8 mouse cellular contexts compared by ENCODE assay signal in genomic region chr2:144369020-144369421, GRCm38 (mm10). TPM values are rescaled to one million over a fixed set of nuclear protein-coding genes. Genes with fewer than 3 reads are reported as not detected.
DNase-seq lines count a peak whose midpoint lies in the region; ATAC-seq and TF ChIP-seq lines count a peak whose summit lies in the region.

No protein-coding gene starts in this region.

- peak; percentile 62 to 90 for DNase-seq in layer of hippocampus, postnatal 25 days (ENCODE audit: extremely low spot score in 1 of 2, low spot score in 1 of 2)
- DNase-seq in layer of hippocampus, adult 9-10 months (ENCODE audit: low spot score) = no peak
- peak; percentile 75 for DNase-seq in ES-CJ7 (ENCODE audit: low read depth, low spot score)
- DNase-seq in c-Kit-positive CD71-positive TER-119-positive erythroid progenitor cells, embryonic 14.5 days (ENCODE audit: low spot score) = peak; percentile 63
- DNase-seq in heart, postnatal 0 days (ENCODE audit: low spot score) = peak; percentile 50
- peak; percentile 83 for DNase-seq in thymus, postnatal 0 days (ENCODE audit: low spot score)
- no peak for DNase-seq in right cerebral cortex, postnatal 10 days (ENCODE audit: low spot score in 2 of 2)

- 0% methylated on average over 41 of the region's 43 CpGs for WGBS in heart, postnatal 0 days

- peak overlapping the region; percentile 75 for H3K4me3 ChIP-seq in heart, postnatal 0 days (ENCODE audit: low read depth, low read length)

- H3K9ac ChIP-seq in heart, postnatal 0 days (replicated peaks; ENCODE audit: low read depth, low read length) = peak overlapping the region; percentile 81

- H3K36me3 ChIP-seq in heart, postnatal 0 days (replicated peaks; ENCODE audit: control insufficient read depth, insufficient read depth, low read length) = peaks cover 16% of the 10 kb centered on the region

- no peak for TF ChIP-seq EP300 in heart, postnatal 0 days (IDR thresholded peaks at IDR 0.05; ENCODE audit: low read depth)

- ATAC-seq in heart, postnatal 0 days (ENCODE audit: insufficient read depth, low read depth) = peak; percentile 82
- peak; percentile 66 for ATAC-seq in megakaryocyte progenitor cell, adult 5-6 weeks (replicated peaks; ENCODE audit: poor library complexity)

- H3K4me2 ChIP-seq in heart, postnatal 0 days (ENCODE audit: low read depth, low read length) = peak overlapping the region; percentile 64

- H3K27ac ChIP-seq in heart, postnatal 0 days (ENCODE audit: low read depth) = peak overlapping the region; percentile 95

- no peaks in the 10 kb centered on the region for H3K9me3 ChIP-seq in heart, postnatal 0 days (replicated peaks; ENCODE audit: control insufficient read depth, low read length)

- no peaks in the 10 kb centered on the region for H3K27me3 ChIP-seq in heart, postnatal 0 days (ENCODE audit: control insufficient read depth, insufficient read depth, low read length)

- peaks cover 9% of the 10 kb centered on the region for H3K4me1 ChIP-seq in heart, postnatal 0 days (ENCODE audit: control insufficient read depth, insufficient read depth)

- TF ChIP-seq CTCF in heart, postnatal 0 days (IDR thresholded peaks at IDR 0.05; ENCODE audit: low read depth) = no peak

RNA-seq across cellular contexts. Expression of gene Pet117, which starts 0.2 kb away (rescaled TPM):
- total RNA-seq in layer of hippocampus, postnatal 25 days (2021) = 1 to 10 TPM; 2.8 to 8.3 TPM
- total RNA-seq in heart, postnatal 0 days (2014; rRNA removed; ENCODE audit: low replicate concordance) = not detected in 2 replicates
- polyA plus RNA-seq in heart, postnatal 0 days (2015; fragmentation: Nextera tagmentation; extraction: Ambion mirVana) = 2.9 and 3.2 TPM in 2 replicates
- not detected in 2 replicates for total RNA-seq in megakaryocyte progenitor cell, adult 5-6 weeks (2015)
- total RNA-seq in megakaryocyte progenitor cell, adult 5-6 weeks (2017) = 12.3 TPM in 1 of 2 replicates, not detected in the other
- polyA plus RNA-seq in thymus, postnatal 0 days (2015; fragmentation: Nextera tagmentation; extraction: Ambion mirVana) = 1.8 and 3.8 TPM in 2 replicates

RNA-seq across cellular contexts. Expression of gene Kat14, which starts 0.2 kb away (rescaled TPM):
- total RNA-seq in layer of hippocampus, postnatal 25 days (2021) = 10 to 100 TPM; 30.9 to 31.4 TPM
- 13.6 and 25.0 TPM in 2 replicates for total RNA-seq in heart, postnatal 0 days (2014; rRNA removed; ENCODE audit: low replicate concordance)
- polyA plus RNA-seq in heart, postnatal 0 days (2015; fragmentation: Nextera tagmentation; extraction: Ambion mirVana) = 17.9 and 20.2 TPM in 2 replicates
- 44.7 and 63.4 TPM in 2 replicates for total RNA-seq in megakaryocyte progenitor cell, adult 5-6 weeks (2015)
- 34.4 and 38.1 TPM in 2 replicates for total RNA-seq in megakaryocyte progenitor cell, adult 5-6 weeks (2017)
- polyA plus RNA-seq in thymus, postnatal 0 days (2015; fragmentation: Nextera tagmentation; extraction: Ambion mirVana) = 29.0 and 31.5 TPM in 2 replicates

RNA-seq across cellular contexts. Expression of gene Ovol2, which starts 37.1 kb away (rescaled TPM):
- 1 to 10 TPM in 1 of 2 experiments, under 1 TPM in 1; 0.96 to 1.0 TPM for total RNA-seq in layer of hippocampus, postnatal 25 days (2021)
- not detected in 2 replicates for total RNA-seq in heart, postnatal 0 days (2014; rRNA removed; ENCODE audit: low replicate concordance)
- not detected in 2 replicates for polyA plus RNA-seq in heart, postnatal 0 days (2015; fragmentation: Nextera tagmentation; extraction: Ambion mirVana)
- total RNA-seq in megakaryocyte progenitor cell, adult 5-6 weeks (2015) = not detected in 2 replicates
- total RNA-seq in megakaryocyte progenitor cell, adult 5-6 weeks (2017) = not detected in 2 replicates
- 0.13 and 0.31 TPM in 2 replicates for polyA plus RNA-seq in thymus, postnatal 0 days (2015; fragmentation: Nextera tagmentation; extraction: Ambion mirVana)

Comparison
In these comparisons a context has a peak if more than half of its experiments do, and no peak if none do; other contexts are left out.
1. DNase-seq: peak in layer of hippocampus, postnatal 25 days (2 of 2), ES-CJ7 (single experiment), c-Kit-positive CD71-positive TER-119-positive erythroid progenitor cells, embryonic 14.5 days (single experiment), heart, postnatal 0 days (single experiment) and thymus, postnatal 0 days (single experiment); none in layer of hippocampus, adult 9-10 months (single experiment) and right cerebral cortex, postnatal 10 days (0 of 2).